Mouse (Mus musculus): Measurements from ENCODE around the gene Trim65.

DNA sequence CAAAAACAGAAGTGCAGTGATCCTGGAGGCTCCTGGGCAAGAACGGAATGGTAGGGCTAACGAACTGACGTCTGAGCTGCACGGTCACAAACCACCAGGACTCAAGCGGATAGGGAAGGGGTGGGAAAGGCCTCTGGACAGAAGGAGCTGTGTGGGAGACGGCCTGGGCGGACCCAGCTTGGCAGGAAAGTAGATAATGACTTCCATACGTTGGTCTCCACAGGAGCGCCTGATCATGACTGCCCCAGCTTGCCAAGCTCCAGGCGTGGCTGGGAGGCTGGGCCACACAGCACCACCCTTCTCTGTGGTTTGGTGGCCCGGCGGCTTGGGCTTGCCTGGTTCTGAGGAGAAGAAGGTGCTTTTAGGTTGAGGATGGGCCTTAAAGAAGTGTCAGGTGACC, 13.7 kb downstream of the Trim65 start:
- TF ChIP-seq CTCF (IDR thresholded peaks at IDR 0.05; ENCODE audit: low read depth), result no peak
- no peak for TF ChIP-seq EP300 (IDR thresholded peaks at IDR 0.05; ENCODE audit: low read depth)

Data from heart, postnatal 0 days (tissue).